Mouse (Mus musculus): ENCODE results near the gene Tnfrsf25.
A peak's percentile ranks its signal among the peaks of the same experiment; 100 is the strongest.

Gene Tnfrsf25

DNA sequence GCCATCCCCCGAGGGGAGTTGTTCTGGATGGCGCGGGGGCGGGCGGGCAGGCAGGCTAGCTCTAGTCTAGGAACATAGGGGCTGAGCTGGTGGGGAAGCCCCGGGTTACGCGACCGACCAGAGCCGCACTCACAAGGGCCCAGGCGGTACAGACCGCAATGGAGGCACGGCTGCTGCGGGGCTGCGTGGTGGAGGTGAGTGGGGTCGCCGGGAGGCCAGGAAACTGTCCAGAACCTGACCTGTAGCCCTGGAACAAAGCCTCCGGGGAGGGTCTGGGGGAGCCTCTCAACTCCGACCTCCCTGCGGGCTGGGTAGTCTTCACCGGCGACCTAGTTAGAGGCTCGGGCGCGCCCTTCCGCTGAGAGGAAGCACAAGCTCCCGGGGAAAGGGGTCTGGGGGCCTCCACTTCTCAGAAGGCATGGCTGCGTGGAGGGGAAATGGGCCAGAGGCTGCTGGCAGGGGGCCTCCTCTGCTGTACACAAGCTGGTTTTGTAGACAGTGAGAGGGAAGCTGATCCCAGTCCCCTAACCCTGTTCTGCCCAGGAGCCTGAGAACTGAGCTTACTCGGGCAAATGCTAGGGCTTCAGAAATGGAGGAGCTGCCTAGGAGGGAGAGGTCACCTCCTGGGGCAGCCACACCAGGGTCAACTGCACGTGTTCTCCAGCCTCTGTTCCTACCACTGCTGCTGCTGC lies at the start of gene Tnfrsf25:
Gene Tnfrsf25, plus strand, starts transcription at position 14 of the 692 bp plus-strand sequence.
- peak in 1 of 2 experiments; percentile 30 for DNase-seq (ENCODE audit: low spot score in 2 of 2)

DNA sequence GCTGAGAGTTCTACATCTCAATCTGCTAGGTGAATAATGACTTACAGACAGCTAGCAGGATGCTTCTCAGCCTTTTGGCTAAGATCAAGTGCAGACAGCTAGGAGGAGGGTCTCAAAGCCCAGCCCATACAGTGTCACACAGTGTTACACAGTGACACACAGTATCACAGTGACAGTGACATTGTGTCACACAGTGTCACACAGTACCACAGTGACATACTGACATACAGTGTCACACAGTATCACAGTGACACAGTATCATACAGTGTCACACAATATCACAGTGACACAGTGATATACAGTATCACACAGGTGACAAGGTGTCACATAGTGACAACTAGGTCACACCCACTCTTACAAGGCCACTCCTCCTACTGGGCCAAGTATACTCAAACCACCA lies 48.5 kb upstream of the Tnfrsf25 start:
- no peak for DNase-seq (ENCODE audit: low spot score in 2 of 2)

GRCm38 (mm10) chr4:152068166-152068724 lies 47.5 kb upstream of the Tnfrsf25 start:
- DNase-seq (ENCODE audit: low spot score in 2 of 2), result no peak

- DNase-seq (ENCODE audit: low spot score in 2 of 2), result no peak
These were observed 46.5 kb upstream of the Tnfrsf25 start for GRCm38 (mm10) chr4:152069245-152069644.

- no peak for DNase-seq (ENCODE audit: low spot score in 2 of 2)
These were observed 45.0 kb upstream of the Tnfrsf25 start for GRCm38 (mm10) chr4:152070494-152071396.

- DNase-seq (ENCODE audit: low spot score in 2 of 2), result no peak
These were observed 43.6 kb upstream of the Tnfrsf25 start, which contains the start of gene Plekhg5 for GRCm38 (mm10) chr4:152072121-152072601. TSS of gene Plekhg5 (plus strand) at chr4:152072498.

DNA sequence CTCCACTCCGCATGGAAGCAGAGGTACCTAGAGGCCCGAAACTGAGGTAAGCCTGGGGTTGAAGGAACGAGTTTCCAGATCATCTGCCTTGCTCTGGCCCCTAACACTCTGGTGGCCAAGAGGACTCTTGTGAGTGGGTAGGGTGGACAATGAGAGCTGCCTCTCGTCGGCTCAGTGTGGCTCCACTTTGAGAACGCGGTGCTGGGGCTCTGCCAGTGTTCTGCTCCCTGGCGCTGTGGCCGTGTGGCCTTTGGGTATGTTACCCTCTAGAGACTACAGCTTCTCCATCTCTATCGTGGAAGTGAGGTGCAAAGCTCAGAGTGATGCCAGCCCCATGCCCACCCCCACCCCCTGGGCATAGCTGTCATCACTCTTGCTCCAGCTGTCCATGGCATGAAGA lies 43.1 kb upstream of the Tnfrsf25 start:
- no peak for DNase-seq (ENCODE audit: low spot score in 2 of 2)

DNA sequence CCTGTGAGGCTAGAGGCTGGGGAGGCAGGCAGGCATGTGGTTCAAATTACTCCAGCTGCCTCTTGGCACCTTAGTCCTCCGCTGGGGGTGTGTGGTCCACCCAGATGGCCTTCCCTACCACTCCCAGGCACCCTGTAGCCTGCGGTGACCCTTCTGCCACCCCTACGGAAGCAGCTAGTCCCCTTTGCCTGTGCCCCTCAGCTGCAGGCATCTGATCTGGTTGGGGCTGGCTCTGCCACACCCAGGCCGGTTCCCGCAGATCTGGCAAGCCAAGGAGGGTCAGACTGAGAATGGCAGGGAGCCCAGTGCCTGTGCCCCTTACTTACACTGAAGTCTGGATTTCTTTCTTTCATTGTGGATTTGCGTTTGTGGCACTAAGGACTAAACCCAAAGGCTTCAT lies 42.0 kb upstream of the Tnfrsf25 start:
- no peak for DNase-seq (ENCODE audit: low spot score in 2 of 2)

GRCm38 (mm10) chr4:152074548-152074947 lies 41.2 kb upstream of the Tnfrsf25 start:
- DNase-seq (ENCODE audit: low spot score in 2 of 2), result no peak

DNA sequence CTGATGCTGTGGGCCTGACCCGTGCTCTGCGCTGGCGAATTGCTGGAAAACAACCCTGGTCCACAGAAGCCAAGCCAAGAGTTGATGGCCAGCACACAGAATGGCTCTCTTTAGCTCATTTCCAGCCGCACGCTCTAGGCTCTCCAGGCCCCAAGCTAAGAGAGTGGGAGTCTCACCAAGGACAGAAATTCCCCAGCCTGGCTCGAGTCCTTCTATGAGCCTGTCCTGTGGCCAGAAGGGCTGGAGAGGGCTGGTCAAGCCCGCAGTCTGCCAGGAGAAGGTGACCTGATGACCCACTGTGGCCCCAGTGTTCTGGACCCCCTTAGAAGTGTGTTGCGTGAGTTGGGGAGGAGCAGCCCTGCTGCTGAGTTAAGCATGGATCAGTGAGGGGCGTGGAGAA lies 38.5 kb upstream of the Tnfrsf25 start:
- DNase-seq (ENCODE audit: low spot score in 2 of 2), result no peak

DNA sequence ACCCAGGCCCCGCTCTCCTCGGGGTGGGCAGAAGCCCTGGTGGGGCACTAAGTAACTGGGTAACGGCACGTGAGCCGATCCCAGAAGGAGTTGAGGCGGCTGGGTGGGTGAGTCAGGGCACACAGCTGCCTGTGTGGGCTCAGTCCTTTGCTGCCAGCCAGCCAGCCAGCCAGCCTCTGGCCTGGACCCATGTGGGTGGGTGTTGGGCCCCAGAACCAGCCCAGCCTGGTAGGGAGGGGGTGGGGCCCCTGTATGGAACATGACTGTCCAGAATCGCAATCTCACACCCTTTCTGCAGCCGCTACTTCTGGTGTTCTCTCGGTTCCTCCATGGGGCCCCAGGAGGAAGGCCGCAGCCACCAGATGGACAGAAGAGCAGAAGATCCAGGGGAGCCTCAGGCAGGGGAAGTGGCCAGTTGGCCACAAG lies 37.6 kb upstream of the Tnfrsf25 start:
- DNase-seq (ENCODE audit: low spot score in 2 of 2), result no peak

GRCm38 (mm10) chr4:152079261-152079660 lies 36.5 kb upstream of the Tnfrsf25 start:
- no peak for DNase-seq (ENCODE audit: low spot score in 2 of 2)

DNA sequence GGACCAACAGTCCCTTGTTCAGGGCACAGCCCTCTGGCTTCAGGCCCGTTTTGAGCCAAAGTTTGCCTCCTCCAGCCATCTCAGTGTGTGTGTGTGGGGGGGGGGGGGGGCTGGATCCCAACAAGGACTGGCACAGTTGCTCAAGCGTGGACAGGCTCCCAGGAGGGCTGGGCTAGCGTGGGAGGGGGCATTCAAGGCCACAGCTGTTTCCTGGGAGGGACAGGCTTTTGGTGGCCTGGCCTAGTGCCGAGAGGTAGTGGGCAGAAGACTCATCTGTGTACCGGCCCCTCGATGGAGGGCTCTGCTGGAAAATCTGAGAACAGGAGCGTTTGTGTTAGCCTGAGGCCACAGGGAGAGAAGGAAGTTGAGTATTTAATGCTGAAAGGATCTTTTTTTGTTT lies 35.8 kb upstream of the Tnfrsf25 start:
- no peak for DNase-seq (ENCODE audit: low spot score in 2 of 2)

DNA sequence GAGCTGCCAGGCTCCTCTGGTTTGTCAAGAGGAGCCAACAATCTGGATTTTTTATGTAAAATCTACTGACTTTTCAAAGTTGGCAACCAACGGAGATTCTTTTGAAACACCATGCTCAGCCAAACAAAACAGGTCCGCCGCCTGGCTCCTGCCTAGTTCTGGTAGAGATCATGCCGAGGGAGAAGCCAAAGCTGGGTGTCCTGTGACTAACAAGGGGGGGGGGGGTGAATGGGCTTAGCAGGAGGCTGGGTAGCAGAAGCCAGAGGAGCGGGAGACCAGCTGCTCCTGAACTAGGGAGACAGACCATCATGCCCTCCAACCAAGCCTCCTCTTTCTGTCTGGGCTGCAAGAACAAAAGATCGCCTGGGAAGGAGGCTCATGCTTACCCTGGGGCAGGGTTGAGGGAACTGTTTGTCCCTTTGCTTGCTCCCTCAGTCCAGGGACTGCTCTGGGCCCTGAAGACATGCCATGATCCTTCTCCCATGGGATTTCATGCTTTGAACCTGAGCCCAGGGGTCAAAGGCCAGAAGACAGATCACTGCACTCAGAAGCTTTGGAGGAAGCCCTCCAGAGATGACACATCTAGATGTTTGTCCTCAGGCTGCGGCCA lies 32.0 kb upstream of the Tnfrsf25 start:
- no peak for DNase-seq (ENCODE audit: low spot score in 2 of 2)

DNA sequence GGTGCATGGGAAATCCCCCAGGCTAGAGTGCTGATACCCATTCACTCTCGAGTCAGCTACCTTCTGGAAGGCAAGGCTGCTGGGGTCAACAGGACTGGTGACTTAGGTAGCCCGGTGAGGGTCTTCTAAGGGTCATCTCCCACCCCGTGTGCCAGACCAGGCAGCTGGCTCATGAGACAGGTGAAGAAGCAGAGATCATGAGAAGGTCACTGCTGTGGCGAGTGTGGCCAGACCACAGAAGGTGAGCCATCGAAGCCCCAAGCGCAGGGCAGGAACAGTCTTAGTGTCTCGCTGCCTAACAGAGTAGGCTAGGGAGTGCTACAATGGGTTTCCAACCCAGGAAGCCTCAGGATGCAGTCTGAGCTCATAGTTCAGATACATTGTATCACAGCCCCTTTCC lies 31.1 kb upstream of the Tnfrsf25 start:
- DNase-seq (ENCODE audit: low spot score in 2 of 2), result no peak

DNA sequence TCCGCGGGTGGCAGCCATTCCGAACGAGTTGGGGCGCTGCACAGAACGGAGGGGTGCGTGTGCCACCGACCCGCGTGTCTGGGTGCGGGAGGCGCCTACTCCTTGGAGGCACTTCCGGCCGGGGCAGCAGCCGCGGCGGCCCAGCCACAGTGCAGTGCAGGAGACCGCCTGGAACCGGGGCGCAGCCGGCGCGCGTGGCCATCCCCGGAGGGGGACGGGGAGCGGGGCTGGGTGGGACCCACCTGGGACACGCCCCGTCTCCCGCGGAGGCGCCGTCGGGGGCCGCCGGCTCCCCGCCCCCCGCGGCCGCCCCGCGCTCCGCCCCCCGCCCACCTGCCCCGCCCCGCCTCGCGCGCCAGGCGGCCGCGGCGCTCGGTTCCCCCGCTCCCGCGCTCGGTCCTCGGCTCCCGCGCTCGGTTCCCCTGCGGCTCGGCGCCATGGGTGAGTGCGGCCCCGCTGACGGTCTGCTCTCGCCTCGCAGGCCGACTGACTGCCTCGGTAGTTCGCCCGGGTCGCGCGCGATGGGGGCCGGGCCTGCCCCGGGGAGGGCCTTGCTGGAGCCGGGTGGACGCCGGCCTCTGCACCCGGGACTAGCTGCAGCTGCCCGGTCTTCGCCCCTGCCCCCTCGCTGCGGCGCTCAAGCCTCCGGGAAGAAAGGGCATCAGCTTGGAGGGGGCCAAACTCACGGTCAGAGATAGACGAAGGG lies 29.1 kb upstream of the Tnfrsf25 start:
- peak; percentile 14 to 24 for DNase-seq (ENCODE audit: low spot score in 2 of 2)

- no peak for DNase-seq (ENCODE audit: low spot score in 2 of 2)
These were observed 28.3 kb upstream of the Tnfrsf25 start for GRCm38 (mm10) chr4:152087211-152088081.

DNA sequence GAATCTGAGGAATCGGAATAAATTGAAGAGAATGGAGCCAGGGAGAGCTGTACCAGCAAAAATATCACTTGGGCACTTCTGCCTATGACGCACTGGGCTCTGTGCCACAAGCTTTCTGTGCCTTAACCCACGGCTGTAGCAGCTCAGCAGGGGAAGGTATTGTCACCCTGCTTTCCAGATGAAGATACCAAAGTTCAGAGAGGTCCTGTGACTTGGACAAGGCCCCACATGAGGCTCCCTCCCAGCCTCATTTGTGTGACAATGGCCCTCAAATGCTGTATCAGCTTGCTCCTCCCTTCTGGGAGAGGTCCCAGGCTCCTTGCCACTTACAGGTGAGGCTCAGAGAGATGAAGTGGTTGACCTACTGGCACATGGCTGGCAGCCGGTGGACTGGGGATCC lies 27.6 kb upstream of the Tnfrsf25 start:
- no peak for DNase-seq (ENCODE audit: low spot score in 2 of 2)

- no peak for DNase-seq (ENCODE audit: low spot score in 2 of 2)
These were observed 27.1 kb upstream of the Tnfrsf25 start for GRCm38 (mm10) chr4:152088556-152089120.

GRCm38 (mm10) chr4:152090191-152090590 lies 25.5 kb upstream of the Tnfrsf25 start:
- no peak for DNase-seq (ENCODE audit: low spot score in 2 of 2)
